Mouse (Mus musculus) CH12.LX (cell line): ENCODE data around the gene Gramd1a. TPM values are rescaled to one million over a fixed set of nuclear protein-coding genes. Genes with fewer than 3 reads are reported as not detected.

Experiments used
- DNase-seq: peaks from one replicate; pipeline ENCODE4 v3.0.0-alpha.2; 2013; ENCODE audit errors: extremely low read depth
- H3K27ac ChIP-seq: 2 replicates; pipeline ENCODE4 v1.5.1; 2012; ENCODE audit warnings: low read depth, mild to moderate bottlenecking, control low read depth, moderate library complexity; ENCODE audit not compliant: insufficient read depth
- H3K27me3 ChIP-seq: replicated peaks from 2 replicates; pipeline ENCODE3; 2012; ENCODE audit warnings: inconsistent platforms
- H3K36me3 ChIP-seq, 2 experiments: replicated peaks in 1 of 2; 2 replicates each; pipeline versions ENCODE3 to v1.6.1; 2012; ENCODE audit warnings: inconsistent platforms in 1 of 2, low read length in 1 of 2, mild to moderate bottlenecking in 1 of 2, mixed read lengths in 1 of 2, moderate library complexity in 1 of 2; ENCODE audit not compliant: control insufficient read depth in 1 of 2, insufficient read depth in 1 of 2
- H3K4me1 ChIP-seq, 2 experiments: 2 replicates each; pipeline ENCODE4 v1.6.1; 2012; ENCODE audit warnings: inconsistent platforms in 1 of 2, moderate library complexity in 1 of 2; ENCODE audit not compliant: insufficient read depth in 2 of 2, control insufficient read depth in 1 of 2
- H3K4me2 ChIP-seq: 2 replicates; pipeline ENCODE4 v1.6.1; 2012; ENCODE audit warnings: low read depth, mild to moderate bottlenecking, control low read depth; ENCODE audit not compliant: poor library complexity, insufficient read depth, severe bottlenecking
- H3K4me3 ChIP-seq, 3 experiments: fragments of 150-350 bp in 1 of 3; sonication (generic) in 1 of 3; replicated peaks in 1 of 3; 2 replicates each; pipeline versions ENCODE3 to v1.5.1; 2011 to 2012; ENCODE audit warnings: low read depth in 2 of 3, low read length in 2 of 3, mild to moderate bottlenecking in 2 of 3, moderate library complexity in 2 of 3, control low read depth in 1 of 3, improper control_type of control experiment in 1 of 3, inconsistent platforms in 1 of 3, mixed read lengths in 1 of 3; ENCODE audit not compliant: poor library complexity in 1 of 3
- H3K79me2 ChIP-seq: replicated peaks from 2 replicates; pipeline ENCODE4 v1.6.1; 2012; ENCODE audit warnings: mild to moderate bottlenecking, moderate library complexity; ENCODE audit not compliant: control insufficient read depth, poor library complexity, insufficient read depth, severe bottlenecking; ENCODE audit errors: extremely low read depth
- H3K9ac ChIP-seq: 2 replicates; pipeline ENCODE4 v1.6.1; 2012; ENCODE audit warnings: low read depth, mild to moderate bottlenecking, control low read depth, moderate library complexity; ENCODE audit not compliant: insufficient read depth
- H3K9me3 ChIP-seq: replicated peaks from 2 replicates; pipeline ENCODE3; 2012; ENCODE audit warnings: low read length, inconsistent platforms, mixed read lengths
- CHD2 ChIP-seq: IDR thresholded peaks from 2 replicates; pipeline ENCODE4 v1.6.1; 2011; ENCODE audit warnings: low read length, improper control_type of control experiment
- CTCF ChIP-seq, 2 experiments: IDR thresholded peaks in 1 of 2; conservative IDR thresholded peaks in 1 of 2; 2 replicates each; pipeline ENCODE4 v1.5.1; 2011 to 2012; ENCODE audit warnings: low read depth in 2 of 2, low read length in 2 of 2, improper control_type of control experiment in 1 of 2, inconsistent platforms in 1 of 2, mild to moderate bottlenecking in 1 of 2, moderate library complexity in 1 of 2
- E2F4 ChIP-seq: IDR thresholded peaks from 2 replicates; pipeline ENCODE4 v1.6.1; 2011; ENCODE audit warnings: low read depth, low read length, improper control_type of control experiment; ENCODE audit not compliant: insufficient replicate concordance
- EP300 ChIP-seq: IDR thresholded peaks from 2 replicates; pipeline ENCODE4 v1.6.1; 2011; ENCODE audit warnings: low read length, improper control_type of control experiment
- GABPA ChIP-seq: IDR thresholded peaks from 2 replicates; pipeline ENCODE4 v1.6.1; 2012; ENCODE audit warnings: low read depth, low read length, improper control_type of control experiment, inconsistent platforms; ENCODE audit not compliant: insufficient replicate concordance
- IRF4 ChIP-seq: IDR thresholded peaks from 2 replicates; pipeline ENCODE4 v1.6.1; 2014; ENCODE audit warnings: low read depth, mild to moderate bottlenecking, inconsistent platforms, low read length, improper control_type of control experiment
- JUND ChIP-seq: conservative IDR thresholded peaks from 2 replicates; pipeline ENCODE4 v1.6.1; 2011; ENCODE audit warnings: low read depth, low read length, improper control_type of control experiment
- MAFK ChIP-seq: IDR thresholded peaks from 2 replicates; pipeline ENCODE4 v1.6.1; 2011; ENCODE audit warnings: low read length, improper control_type of control experiment; ENCODE audit not compliant: insufficient replicate concordance
- MXI1 ChIP-seq: IDR thresholded peaks from 2 replicates; pipeline ENCODE4 v1.6.1; 2011; ENCODE audit warnings: mild to moderate bottlenecking, low read depth, low read length, improper control_type of control experiment
- MYC ChIP-seq: IDR thresholded peaks from 2 replicates; pipeline ENCODE4 v1.6.1; 2011; ENCODE audit warnings: low read depth, mild to moderate bottlenecking, improper control_type of control experiment, low read length
- NELFE ChIP-seq: IDR thresholded peaks from 2 replicates; pipeline ENCODE4 v1.6.1; 2011; ENCODE audit warnings: low read depth, low read length, improper control_type of control experiment
- NRF1 ChIP-seq: IDR thresholded peaks from 2 replicates; pipeline ENCODE4 v1.6.1; 2014; ENCODE audit warnings: low read depth, mild to moderate bottlenecking, inconsistent platforms, low read length, improper control_type of control experiment, moderate library complexity
- POLR2AphosphoS2 ChIP-seq: IDR thresholded peaks from 2 replicates; pipeline ENCODE4 v1.6.1; 2011; ENCODE audit warnings: low read depth, low read length, improper control_type of control experiment
- RAD21 ChIP-seq: IDR thresholded peaks from 2 replicates; pipeline ENCODE4 v1.6.1; 2011; ENCODE audit warnings: low read depth, mild to moderate bottlenecking, low read length, improper control_type of control experiment, moderate library complexity
- RCOR1 ChIP-seq: conservative IDR thresholded peaks from 2 replicates; pipeline ENCODE4 v1.6.1; 2012; ENCODE audit warnings: low read depth, mild to moderate bottlenecking, inconsistent platforms, low read length, improper control_type of control experiment
- SIN3A ChIP-seq: IDR thresholded peaks from 2 replicates; pipeline ENCODE4 v1.6.1; 2012; ENCODE audit warnings: low read length, improper control_type of control experiment, inconsistent platforms
- SMC3 ChIP-seq: IDR thresholded peaks from 2 replicates; pipeline ENCODE4 v1.6.1; 2011; ENCODE audit warnings: low read depth, low read length, improper control_type of control experiment
- TCF12 ChIP-seq: IDR thresholded peaks from 2 replicates; pipeline ENCODE4 v1.6.1; 2014; ENCODE audit warnings: low read depth, mild to moderate bottlenecking, inconsistent platforms, low read length, improper control_type of control experiment
- USF1 ChIP-seq: IDR thresholded peaks from 2 replicates; pipeline ENCODE4 v1.6.1; 2014; ENCODE audit warnings: low read depth, mild to moderate bottlenecking, inconsistent platforms, low read length, improper control_type of control experiment
- USF2 ChIP-seq: conservative IDR thresholded peaks from 2 replicates; pipeline ENCODE4 v1.6.1; 2011; ENCODE audit warnings: low read depth, low read length, improper control_type of control experiment
- ZKSCAN1 ChIP-seq: IDR thresholded peaks from 2 replicates; pipeline ENCODE4 v1.6.1; 2012; ENCODE audit warnings: low read depth, inconsistent platforms, low read length, improper control_type of control experiment, borderline replicate concordance
- ZMIZ1 ChIP-seq: IDR thresholded peaks from 2 replicates; pipeline ENCODE4 v1.6.1; 2012; ENCODE audit warnings: low read depth, mild to moderate bottlenecking, inconsistent platforms, low read length, improper control_type of control experiment
- ZNF384 ChIP-seq: IDR thresholded peaks from 2 replicates; pipeline ENCODE4 v1.6.1; 2012; ENCODE audit warnings: low read depth, low read length, improper control_type of control experiment, inconsistent platforms
- dilution Hi-C: fragments of 300-500 bp; cut with MboI; formaldehyde crosslinking; loops from 2 replicates; pipeline ENCODE4 v1.14.3; 2020; ENCODE audit warnings: low sequenced_read_pairs; ENCODE audit not compliant: extremely low pct_unique_long_range_greater_than_20kb, extremely low pct_ligation_motif_present
- in situ Hi-C: fragments of 300-500 bp; cut with MboI; formaldehyde crosslinking; loops from 3 replicates; pipeline ENCODE4 v1.14.3; 2019; ENCODE audit warnings: low sequenced_read_pairs, low pct_ligation_motif_present, low pct_unique_long_range_greater_than_20kb, mixed read lengths
- polyA plus RNA-seq: library from polyadenylated mRNA; unstranded; fragments of >175 nt; gene quantifications from 2 replicates; pipeline ENCODE4 v1.2.1, GENCODE M21; 2012; ENCODE audit warnings: low read depth; ENCODE audit not compliant: insufficient read length
- total RNA-seq, 2 experiments: library from RNA; depleted of rRNA; stranded (reverse); fragments of 300-350 nt in 1 of 2; fragments of >200 nt in 1 of 2; gene quantifications; 2 replicates each; pipeline ENCODE4 v1.2.3; 2012 to 2014

Gene Gramd1a
- total and polyA plus RNA-seq, 3 experiments: 49.5 to 90.7 (median 86.0) TPM

GRCm38 (mm10) chr7:31119556-31119955 lies 36.1 kb downstream of the Gramd1a start:
- no peak for DNase-seq
- TF ChIP-seq USF1 (no peak), TCF12 (no peak), CHD2 (no peak), NELFE (no peak), E2F4 (no peak), ZKSCAN1 (no peak), GABPA (no peak), RAD21 (no peak), USF2 (no peak), ZMIZ1 (no peak), EP300 (no peak), NRF1 (no peak), POLR2AphosphoS2 (no peak), MYC (no peak), JUND (no peak), SMC3 (no peak), ZNF384 (no peak), MXI1 (no peak)
- TF ChIP-seq, all 38 proteins: peak for 0
- no peak overlapping the region for H3K9ac ChIP-seq
- in situ Hi-C loops (no loop called here), dilution Hi-C loops (no loop called here)
- H3K36me3 ChIP-seq: no peaks in the 10 kb centered on the region
- no peak overlapping the region for H3K4me2 ChIP-seq
- H3K27ac ChIP-seq: no peak overlapping the region
- no peaks in the 10 kb centered on the region for H3K27me3 ChIP-seq
- peaks cover 8 to 30% of the 10 kb centered on the region in 2 experiments; a peak in 3 of 4 replicates for H3K4me1 ChIP-seq
- no peaks in the 10 kb centered on the region for H3K79me2 ChIP-seq
- H3K9me3 ChIP-seq: no peaks in the 10 kb centered on the region
- no peak overlapping the region for H3K4me3 ChIP-seq

- peaks cover 17 to 33% of the 10 kb centered on the region in 2 experiments for H3K4me1 ChIP-seq
- H3K4me3 ChIP-seq: no peak overlapping the region
- dilution Hi-C loops: no loop called here
- TF ChIP-seq ZMIZ1 (no peak), CTCF (conservative IDR thresholded peaks at IDR 0.05 in 1 of 2, IDR thresholded peaks at IDR 0.05 in 1 of 2; ENCODE audit: low read depth in 2 of 2, low read length in 2 of 2) (no peak), MXI1 (no peak), IRF4 (no peak), SIN3A (no peak), MAFK (no peak), RCOR1 (no peak), NRF1 (no peak)
- TF ChIP-seq, all 38 proteins: peak for 0
- Histone ChIP-seq H3K36me3 (no peaks in the 10 kb centered on the region), H3K4me2 (no peak overlapping the region), H3K9ac (no peak overlapping the region), H3K79me2 (no peaks in the 10 kb centered on the region), H3K27ac (no peak overlapping the region), H3K9me3 (no peaks in the 10 kb centered on the region), H3K27me3 (no peaks in the 10 kb centered on the region)
- in situ Hi-C loops: no loop called here
- DNase-seq: no peak
Observed at GRCm38 (mm10) chr7:31118486-31118885, 37.2 kb downstream of the Gramd1a start.
